Mouse (Mus musculus) 3134 (cell line): ENCODE data around the gene Btbd1.
A peak's percentile ranks its signal among the peaks of the same experiment; 100 is the strongest.

Experiments used
- DNase-seq: peaks from one replicate; pipeline ENCODE4 v3.0.0-alpha.2; 2011; ENCODE audit warnings: low spot score; ENCODE audit not compliant: insufficient read length; ENCODE audit errors: extremely low read depth

Gene Btbd1

GRCm38 (mm10) chr7:81789095-81789757 is 40.0 kb downstream of the Btbd1 start, which contains the start of gene 3110040N11Rik:
3110040N11Rik (minus strand) TSS chr7:81789478.
- peak; percentile 93 for DNase-seq

- no peak for DNase-seq
These were observed 40.7 kb downstream of the Btbd1 start for GRCm38 (mm10) chr7:81788536-81788935.

- no peak for DNase-seq
These were observed 51.5 kb downstream of the Btbd1 start for GRCm38 (mm10) chr7:81777667-81778218.

- no peak for DNase-seq
These were observed 53.9 kb downstream of the Btbd1 start for GRCm38 (mm10) chr7:81775325-81775724.

- DNase-seq = no peak
These were observed 56.3 kb downstream of the Btbd1 start for GRCm38 (mm10) chr7:81772786-81773539.

GRCm38 (mm10) chr7:81763110-81763845 is 66.0 kb downstream of the Btbd1 start:
- DNase-seq = no peak

- peak; percentile 87 for DNase-seq
These were observed 66.8 kb downstream of the Btbd1 start, which contains the start of gene Ramac for GRCm38 (mm10) chr7:81762180-81763109. Ramac (plus strand) TSS chr7:81762925.

GRCm38 (mm10) chr7:81747956-81748355 is 81.3 kb downstream of the Btbd1 start:
- DNase-seq = no peak

GRCm38 (mm10) chr7:81744145-81744544 is 85.1 kb downstream of the Btbd1 start:
- peak; percentile 30 for DNase-seq
